Mouse (Mus musculus) heart, adult 11 months (tissue): ENCODE measurements at regions not wholly inside any gene's neighbourhood (a gene's known extent, or its start where the extent isn't known, plus 50 kb on each side); places are given as distances from the start of the nearest gene placed in this dataset.

ENCODE experiments used
- DNase-seq: peaks from one replicate; pipeline ENCODE4 v3.0.0; 2022

- DNase-seq: no peak
Observed at GRCm38 (mm10) chr1:92275388-92275787, 79.9 kb upstream of the Hdac4 start.

GRCm38 (mm10) chr1:92273760-92274159 is 78.3 kb upstream of the Hdac4 start:
- DNase-seq: no peak

- DNase-seq: no peak
Observed at GRCm38 (mm10) chr1:92271676-92272291, 76.3 kb upstream of the Hdac4 start.

GRCm38 (mm10) chr1:92270486-92271058 is 75.1 kb upstream of the Hdac4 start:
- DNase-seq: peak; percentile 93

- no peak for DNase-seq
Observed at GRCm38 (mm10) chr1:92269464-92269863, 74.0 kb upstream of the Hdac4 start.

- DNase-seq: no peak
Observed at GRCm38 (mm10) chr1:92264941-92265340, 69.4 kb upstream of the Hdac4 start.

GRCm38 (mm10) chr1:92259715-92260392 is 64.4 kb upstream of the Hdac4 start:
- no peak for DNase-seq

- DNase-seq: no peak
Observed at GRCm38 (mm10) chr1:92258026-92258425, 62.5 kb upstream of the Hdac4 start.

- no peak for DNase-seq
Observed at GRCm38 (mm10) chr1:92253086-92253485, 57.6 kb upstream of the Hdac4 start.

GRCm38 (mm10) chr1:92250594-92251463 is 55.3 kb upstream of the Hdac4 start:
- no peak for DNase-seq
